ENCODE assay signal across 7 mouse cellular contexts in the genomic region with DNA sequence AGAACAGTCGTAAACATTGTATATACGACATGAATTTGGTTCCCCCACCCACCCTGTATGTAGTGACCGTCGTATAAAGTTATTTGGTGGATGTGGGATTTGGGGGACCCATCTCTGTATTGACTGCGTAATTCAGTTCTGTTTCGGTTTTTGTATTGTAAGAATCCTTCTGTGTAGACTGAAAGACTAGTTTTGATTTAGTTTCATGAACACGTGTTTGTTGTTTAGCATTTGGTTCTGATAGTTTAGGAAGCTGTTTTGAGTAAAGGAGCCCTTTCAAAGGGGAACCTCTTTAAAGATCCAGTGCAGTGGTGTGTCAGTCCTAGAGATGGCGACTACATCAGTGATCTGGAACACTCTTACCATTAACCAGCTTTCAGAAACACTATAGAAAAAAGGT. TPM values are rescaled to one million over a fixed set of nuclear protein-coding genes. Genes with fewer than 3 reads are reported as not detected.
DNase-seq lines count a peak whose midpoint lies in the region; ATAC-seq lines count a peak whose summit lies in the region.

No protein-coding gene starts in this region.

- H3K36me3 ChIP-seq in megakaryocyte, embryonic 14.5 days (replicated peaks; ENCODE audit: low read length) = peaks cover under 1% of the 10 kb centered on the region
- no peaks in the 10 kb centered on the region for H3K36me3 ChIP-seq in forebrain, embryonic 13.5 days (ENCODE audit: poor library complexity, severe bottlenecking)
- H3K36me3 ChIP-seq in liver, embryonic 11.5 days (ENCODE audit: control insufficient read depth, insufficient read depth, low read length) = no peaks in the 10 kb centered on the region
- no peaks in the 10 kb centered on the region for H3K36me3 ChIP-seq in stomach, embryonic 16.5 days (ENCODE audit: control insufficient read depth, insufficient read depth, low read length)

- 18% methylated on average over 8 of the region's 8 CpGs for WGBS in forebrain, embryonic 13.5 days
- WGBS in liver, embryonic 11.5 days = 22% methylated on average over 8 of the region's 8 CpGs
- WGBS in stomach, embryonic 16.5 days = 23% methylated on average over 8 of the region's 8 CpGs

- H3K4me3 ChIP-seq in megakaryocyte, embryonic 14.5 days (replicated peaks) = peak overlapping the region; percentile 97
- peak overlapping the region; percentile 91 for H3K4me3 ChIP-seq in forebrain, embryonic 13.5 days
- peak overlapping the region; percentile 94 for H3K4me3 ChIP-seq in liver, embryonic 11.5 days (ENCODE audit: low read depth, low read length)
- H3K4me3 ChIP-seq in stomach, embryonic 16.5 days (replicated peaks; ENCODE audit: low read length) = peak overlapping the region; percentile 95

- DNase-seq in liver, embryonic 11.5 days (ENCODE audit: low spot score) = no peak
- no peak for DNase-seq in ovary, adult 18-20 months (ENCODE audit: low spot score)
- no peak for DNase-seq in layer of hippocampus, postnatal 10 days (ENCODE audit: low spot score in 2 of 2)

- H3K4me2 ChIP-seq in forebrain, embryonic 13.5 days = peak overlapping the region; percentile 92
- peak overlapping the region; percentile 69 for H3K4me2 ChIP-seq in liver, embryonic 11.5 days
- H3K4me2 ChIP-seq in stomach, embryonic 16.5 days (ENCODE audit: low read depth, low read length) = peak overlapping the region; percentile 90

- H3K9ac ChIP-seq in forebrain, embryonic 13.5 days = peak overlapping the region; percentile 91
- H3K9ac ChIP-seq in liver, embryonic 11.5 days (ENCODE audit: low read depth, low read length) = peak overlapping the region; percentile 96
- H3K9ac ChIP-seq in stomach, embryonic 16.5 days (ENCODE audit: low read length) = peak overlapping the region; percentile 98

- ATAC-seq in megakaryocyte, adult 5-6 weeks (ENCODE audit: poor library complexity, severe bottlenecking) = no peak
- no peak for ATAC-seq in forebrain, embryonic 13.5 days
- ATAC-seq in liver, embryonic 11.5 days (replicated peaks; ENCODE audit: low FRiP score) = no peak
- no peak for ATAC-seq in stomach, embryonic 16.5 days (ENCODE audit: insufficient read depth, low FRiP score)

- no peaks in the 10 kb centered on the region for H3K9me3 ChIP-seq in megakaryocyte, embryonic 14.5 days
- no peaks in the 10 kb centered on the region for H3K9me3 ChIP-seq in forebrain, embryonic 13.5 days (replicated peaks)
- no peaks in the 10 kb centered on the region for H3K9me3 ChIP-seq in liver, embryonic 11.5 days (ENCODE audit: control insufficient read depth, low read length)
- H3K9me3 ChIP-seq in stomach, embryonic 16.5 days (replicated peaks; ENCODE audit: control insufficient read depth, low read length) = no peaks in the 10 kb centered on the region

- H3K27me3 ChIP-seq in megakaryocyte, embryonic 14.5 days (replicated peaks) = no peaks in the 10 kb centered on the region
- H3K27me3 ChIP-seq in forebrain, embryonic 13.5 days = 0 out of 2 replicates have a peak, but pooled peaks cover 3% of the 10 kb centered on the region
- no peaks in the 10 kb centered on the region for H3K27me3 ChIP-seq in liver, embryonic 11.5 days (replicated peaks; ENCODE audit: control insufficient read depth, insufficient read depth, low read length)
- no peaks in the 10 kb centered on the region for H3K27me3 ChIP-seq in stomach, embryonic 16.5 days (ENCODE audit: control insufficient read depth, insufficient read depth, low read length)

- peaks cover 67% of the 10 kb centered on the region for H3K4me1 ChIP-seq in megakaryocyte, embryonic 14.5 days
- peaks cover 38% of the 10 kb centered on the region for H3K4me1 ChIP-seq in forebrain, embryonic 13.5 days
- peaks cover 47% of the 10 kb centered on the region for H3K4me1 ChIP-seq in liver, embryonic 11.5 days (replicated peaks; ENCODE audit: control insufficient read depth, insufficient read depth, low read length)
- H3K4me1 ChIP-seq in stomach, embryonic 16.5 days (ENCODE audit: control insufficient read depth, insufficient read depth, low read length) = peaks cover 28% of the 10 kb centered on the region

- no peak overlapping the region for H3K27ac ChIP-seq in forebrain, embryonic 13.5 days
- no peak overlapping the region for H3K27ac ChIP-seq in liver, embryonic 11.5 days (ENCODE audit: low read depth, low read length)
- no peak overlapping the region for H3K27ac ChIP-seq in stomach, embryonic 16.5 days (ENCODE audit: low read length)

RNA-seq across cellular contexts. Expression of a gene that starts 1.4 kb away (rescaled TPM):
- polyA plus RNA-seq in megakaryocyte, embryonic 14.5 days (2012; ENCODE audit: insufficient read depth, low replicate concordance) = 0.07 TPM in 1 of 2 replicates, not detected in the other
- total RNA-seq in megakaryocyte, adult 5-6 weeks (2015) = 24.3 and 28.7 TPM in 2 replicates
- total RNA-seq in megakaryocyte, adult 5-6 weeks (2017) = 26.0 and 30.8 TPM in 2 replicates
- 50.1 and 53.5 TPM in 2 replicates for polyA plus RNA-seq in forebrain, embryonic 13.5 days (2015; fragmentation: Nextera tagmentation; extraction: Ambion mirVana)
- polyA plus RNA-seq in liver, embryonic 11.5 days (2014; fragmentation: Nextera tagmentation; extraction: Ambion mirVana) = 31.6 and 33.3 TPM in 2 replicates
- 37.1 and 41.2 TPM in 2 replicates for polyA plus RNA-seq in stomach, embryonic 16.5 days (2015; fragmentation: Nextera tagmentation; extraction: Ambion mirVana)
- 10 to 100 TPM; 33.7 to 33.9 TPM for total RNA-seq in layer of hippocampus, postnatal 10 days (2021)

Comparison
In these comparisons a context has a peak if more than half of its experiments do, and no peak if none do; other contexts are left out.
1. RNA of a gene that starts 1.4 kb away (polyA plus RNA-seq): 50.1 to 53.5 TPM in forebrain, embryonic 13.5 days, 37.1 to 41.2 TPM in stomach, embryonic 16.5 days and 31.6 to 33.3 TPM in liver, embryonic 11.5 days; 0.07 TPM in megakaryocyte, embryonic 14.5 days; every median in the first group is over 10 times any median in the second.
2. Peak in every context shown above with its lines, with median percentiles within 50 percentile points of each other: H3K4me3 ChIP-seq, H3K4me2 ChIP-seq and H3K9ac ChIP-seq.